ENCODE assay signal across 21 mouse cellular contexts in genomic region chr14:57246575-57246974, GRCm38 (mm10).
DNase-seq lines count a peak whose midpoint lies in the region; ATAC-seq and TF ChIP-seq lines count a peak whose summit lies in the region.
"Had no signal": no experiment of that assay in that cellular context is flagged by ENCODE, and none has a peak within 500 bp of the region (broad histone marks: within the 10 kb centered on the region; RNA-seq: fewer than 3 reads in every experiment).

No protein-coding gene starts in this region.

- TF ChIP-seq CTCF in hindbrain, postnatal 0 days (IDR thresholded peaks at IDR 0.05; ENCODE audit: low read depth) = no peak

- no peak for ATAC-seq in hindbrain, postnatal 0 days
- ATAC-seq in hindbrain, embryonic 13.5 days (ENCODE audit: low FRiP score) = no peak
- no peak for ATAC-seq in midbrain, embryonic 14.5 days (ENCODE audit: low FRiP score, low TSS enrichment)
- no peak for ATAC-seq in midbrain, embryonic 16.5 days
- ATAC-seq: CD4-positive, CD25-positive, alpha-beta regulatory T cell, adult 4 months; forebrain, embryonic 15.5 days had no signal

- peak; percentile 32 for DNase-seq in cerebellum, postnatal 10 days
- DNase-seq in cerebellum, adult 9-10 months = no peak
- peak; percentile 7 for DNase-seq in hindbrain, postnatal 0 days (ENCODE audit: low spot score)
- DNase-seq in midbrain, embryonic 14.5 days = peak; percentile 2
- DNase-seq in testis, postnatal 10 days (ENCODE audit: low spot score) = peak; percentile 50
- no peak for DNase-seq in testis, postnatal 14 days (ENCODE audit: low spot score)
- DNase-seq: adrenal gland, adult 8-10 months; adrenal gland, postnatal 36 days; B cell, adult 2 months; cerebellum, adult 8-10 months; heart, adult 2 months; heart, postnatal 14 days had no signal

- H3K4me2 ChIP-seq in hindbrain, postnatal 0 days (ENCODE audit: low read depth, low read length) = no peak overlapping the region
- no peak overlapping the region for H3K4me2 ChIP-seq in hindbrain, embryonic 13.5 days
- H3K4me2 ChIP-seq in midbrain, embryonic 14.5 days (ENCODE audit: low read length) = no peak overlapping the region
- no peak overlapping the region for H3K4me2 ChIP-seq in midbrain, embryonic 16.5 days (ENCODE audit: low read length)
- H3K4me2 ChIP-seq: embryonic facial prominence, embryonic 12.5 days; forebrain, embryonic 15.5 days; heart, embryonic 11.5 days; heart, embryonic 15.5 days; hindbrain, embryonic 14.5 days had no signal

- 76% methylated on average over 6 of the region's 6 CpGs for WGBS in hindbrain, postnatal 0 days
- 87% methylated on average over 6 of the region's 6 CpGs for WGBS in hindbrain, embryonic 13.5 days
- WGBS in midbrain, embryonic 14.5 days = 90% methylated on average over 6 of the region's 6 CpGs
- 80% methylated on average over 6 of the region's 6 CpGs for WGBS in midbrain, embryonic 16.5 days

- H3K27me3 ChIP-seq in hindbrain, postnatal 0 days (ENCODE audit: insufficient read depth, low read length) = no peaks in the 10 kb centered on the region
- no peaks in the 10 kb centered on the region for H3K27me3 ChIP-seq in hindbrain, embryonic 13.5 days
- no peaks in the 10 kb centered on the region for H3K27me3 ChIP-seq in midbrain, embryonic 14.5 days (ENCODE audit: control insufficient read depth, insufficient read depth, low read length)
- H3K27me3 ChIP-seq in midbrain, embryonic 16.5 days (ENCODE audit: control insufficient read depth, insufficient read depth, low read depth, low read length) = no peaks in the 10 kb centered on the region
- H3K27me3 ChIP-seq: embryonic facial prominence, embryonic 12.5 days; forebrain, embryonic 15.5 days had no signal

- no peaks in the 10 kb centered on the region for H3K4me1 ChIP-seq in hindbrain, postnatal 0 days (ENCODE audit: insufficient read depth, low read length)
- no peaks in the 10 kb centered on the region for H3K4me1 ChIP-seq in hindbrain, embryonic 13.5 days (replicated peaks)
- H3K4me1 ChIP-seq in midbrain, embryonic 14.5 days (ENCODE audit: control insufficient read depth, insufficient read depth, low read length) = no peaks in the 10 kb centered on the region
- H3K4me1 ChIP-seq in midbrain, embryonic 16.5 days (ENCODE audit: control insufficient read depth, insufficient read depth, low read length) = no peaks in the 10 kb centered on the region
- H3K4me1 ChIP-seq: embryonic facial prominence, embryonic 12.5 days; forebrain, embryonic 15.5 days; heart, embryonic 15.5 days had no signal

- no peaks in the 10 kb centered on the region for H3K36me3 ChIP-seq in hindbrain, postnatal 0 days (ENCODE audit: insufficient read depth, low read length)
- no peaks in the 10 kb centered on the region for H3K36me3 ChIP-seq in hindbrain, embryonic 13.5 days
- H3K36me3 ChIP-seq in midbrain, embryonic 14.5 days (ENCODE audit: control insufficient read depth, insufficient read depth, low read length) = no peaks in the 10 kb centered on the region
- no peaks in the 10 kb centered on the region for H3K36me3 ChIP-seq in midbrain, embryonic 16.5 days (ENCODE audit: control insufficient read depth, insufficient read depth, low read length)
- H3K36me3 ChIP-seq: embryonic facial prominence, embryonic 12.5 days; forebrain, embryonic 15.5 days; G1E; heart, embryonic 15.5 days had no signal

- no peak overlapping the region for H3K27ac ChIP-seq in hindbrain, postnatal 0 days
- no peak overlapping the region for H3K27ac ChIP-seq in hindbrain, embryonic 13.5 days
- no peak overlapping the region for H3K27ac ChIP-seq in midbrain, embryonic 14.5 days (replicated peaks; ENCODE audit: low read depth, low read length)
- H3K27ac ChIP-seq in midbrain, embryonic 16.5 days (ENCODE audit: low read length) = no peak overlapping the region
- H3K27ac ChIP-seq: embryonic facial prominence, embryonic 12.5 days; forebrain, embryonic 15.5 days; heart, adult 2 months; heart, embryonic 15.5 days; hindbrain, embryonic 14.5 days had no signal

- no peak overlapping the region for H3K4me3 ChIP-seq in hindbrain, postnatal 0 days (ENCODE audit: low read length)
- H3K4me3 ChIP-seq in hindbrain, embryonic 13.5 days = no peak overlapping the region
- H3K4me3 ChIP-seq in midbrain, embryonic 14.5 days (replicated peaks; ENCODE audit: low read depth, low read length) = no peak overlapping the region
- no peak overlapping the region for H3K4me3 ChIP-seq in midbrain, embryonic 16.5 days (ENCODE audit: low read depth, low read length)
- H3K4me3 ChIP-seq: embryonic facial prominence, embryonic 12.5 days; forebrain, embryonic 15.5 days; heart, adult 2 months; heart, embryonic 15.5 days had no signal

- H3K9me3 ChIP-seq in hindbrain, postnatal 0 days (ENCODE audit: low read length) = no peaks in the 10 kb centered on the region
- no peaks in the 10 kb centered on the region for H3K9me3 ChIP-seq in hindbrain, embryonic 13.5 days
- no peaks in the 10 kb centered on the region for H3K9me3 ChIP-seq in midbrain, embryonic 14.5 days (ENCODE audit: control insufficient read depth, low read length)
- no peaks in the 10 kb centered on the region for H3K9me3 ChIP-seq in midbrain, embryonic 16.5 days (replicated peaks; ENCODE audit: control insufficient read depth, low read length, poor library complexity, severe bottlenecking)
- H3K9me3 ChIP-seq: embryonic facial prominence, embryonic 12.5 days; forebrain, embryonic 15.5 days; G1E; heart, embryonic 15.5 days had no signal

- no peak overlapping the region for H3K9ac ChIP-seq in hindbrain, postnatal 0 days (replicated peaks; ENCODE audit: low read length)
- no peak overlapping the region for H3K9ac ChIP-seq in hindbrain, embryonic 13.5 days
- no peak overlapping the region for H3K9ac ChIP-seq in midbrain, embryonic 14.5 days (replicated peaks; ENCODE audit: low read length)
- no peak overlapping the region for H3K9ac ChIP-seq in midbrain, embryonic 16.5 days (ENCODE audit: low read depth, low read length)
- H3K9ac ChIP-seq: embryonic facial prominence, embryonic 12.5 days; forebrain, embryonic 15.5 days; heart, embryonic 15.5 days; hindbrain, embryonic 14.5 days had no signal

Comparison
In these comparisons a context has a peak if more than half of its experiments do, and no peak if none do; other contexts are left out.
1. DNase-seq: peak in cerebellum, postnatal 10 days (2 of 2), hindbrain, postnatal 0 days (single experiment), midbrain, embryonic 14.5 days (single experiment) and testis, postnatal 10 days (single experiment); none in cerebellum, adult 9-10 months (single experiment) and testis, postnatal 14 days (single experiment).